Mouse (Mus musculus) cerebellum, adult 2 months (tissue): ENCODE results near the gene Pip4k2b. TPM values are rescaled to one million over a fixed set of nuclear protein-coding genes. Genes with fewer than 3 reads are reported as not detected.
A peak's percentile ranks its signal among the peaks of the same experiment; 100 is the strongest.

Source experiments
- DNase-seq, 2 experiments: peaks; one replicate each; pipeline ENCODE4 v3.0.0; 2021
- H3K27ac ChIP-seq: fragments of 200-500 bp; 2 replicates; pipeline ENCODE4 v1.5.1; 2012; ENCODE audit warnings: low read length, control low read depth, inconsistent platforms; ENCODE audit not compliant: insufficient read depth
- H3K27me3 ChIP-seq: fragments of 200-500 bp; 2 replicates; pipeline ENCODE4 v1.6.1; 2012; ENCODE audit warnings: inconsistent platforms, mild to moderate bottlenecking, low read length, moderate library complexity; ENCODE audit not compliant: control insufficient read depth, insufficient read depth
- H3K4me1 ChIP-seq: fragments of 200-500 bp; 2 replicates; pipeline ENCODE4 v1.6.1; 2011; ENCODE audit warnings: low read length; ENCODE audit not compliant: control insufficient read depth, insufficient read depth
- H3K4me3 ChIP-seq: fragments of 200-500 bp; replicated peaks from 2 replicates; pipeline ENCODE3; 2011; ENCODE audit warnings: mild to moderate bottlenecking, low read depth, low read length, control low read depth; ENCODE audit not compliant: insufficient read depth
- CTCF ChIP-seq: fragments of 200-500 bp; IDR thresholded peaks from 2 replicates; pipeline ENCODE4 v1.5.1; 2011; ENCODE audit warnings: low read depth, mild to moderate bottlenecking, control low read depth, low read length, moderate library complexity, borderline replicate concordance; ENCODE audit not compliant: insufficient read depth
- POLR2A ChIP-seq: fragments of 200-500 bp; IDR thresholded peaks from 2 replicates; pipeline ENCODE4 v1.6.1; 2011; ENCODE audit warnings: low read length, control low read depth, borderline replicate concordance; ENCODE audit not compliant: insufficient read depth
- WGBS: fragments of 180-500 bp; shearing (Covaris S2); methylation state at CpG from one replicate; pipeline ENCODE4 v1.1.7; 2018; 5-methylcytosine and 5-hydroxymethylcytosine counted together
- polyA plus RNA-seq: library from polyadenylated mRNA; depleted of rRNA; stranded (reverse); fragments of >200 nt; gene quantifications from 2 replicates; pipeline ENCODE4 v1.2.3, GENCODE M21; 2012

Pip4k2b gene
- polyA plus RNA-seq, 1 experiment = 49.5 TPM

DNA sequence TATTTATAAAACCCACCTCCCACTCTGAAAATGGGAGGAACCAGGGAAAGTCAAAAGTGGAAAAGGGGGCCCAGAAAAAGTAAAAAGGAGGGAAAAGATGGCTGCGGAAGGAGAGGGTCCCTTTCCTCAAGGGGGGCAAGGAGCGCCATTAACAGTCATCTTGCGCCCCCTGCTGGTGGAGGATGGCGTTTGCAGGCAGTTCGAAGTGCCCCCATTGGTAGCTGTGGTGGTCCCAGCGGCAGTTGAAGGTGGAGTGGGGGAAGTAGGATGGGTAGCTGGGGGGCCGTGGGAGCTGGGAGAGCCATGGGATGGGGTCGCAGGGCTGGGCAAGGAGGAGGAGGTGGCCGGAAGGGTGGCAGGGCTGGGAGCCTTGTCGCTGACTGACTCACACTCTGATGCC lies 54.6 kb downstream of the Pip4k2b start:
- no peak overlapping the region for H3K27ac ChIP-seq
- DNase-seq = peak in 1 of 2 experiments; percentile 67
- TF ChIP-seq CTCF (peak; percentile 92), POLR2A (no peak)
- no peaks in the 10 kb centered on the region for H3K27me3 ChIP-seq
- no peak overlapping the region for H3K4me3 ChIP-seq
- peaks cover 15% of the 10 kb centered on the region for H3K4me1 ChIP-seq
- WGBS = 20% methylated on average over 10 of the region's 10 CpGs

DNA sequence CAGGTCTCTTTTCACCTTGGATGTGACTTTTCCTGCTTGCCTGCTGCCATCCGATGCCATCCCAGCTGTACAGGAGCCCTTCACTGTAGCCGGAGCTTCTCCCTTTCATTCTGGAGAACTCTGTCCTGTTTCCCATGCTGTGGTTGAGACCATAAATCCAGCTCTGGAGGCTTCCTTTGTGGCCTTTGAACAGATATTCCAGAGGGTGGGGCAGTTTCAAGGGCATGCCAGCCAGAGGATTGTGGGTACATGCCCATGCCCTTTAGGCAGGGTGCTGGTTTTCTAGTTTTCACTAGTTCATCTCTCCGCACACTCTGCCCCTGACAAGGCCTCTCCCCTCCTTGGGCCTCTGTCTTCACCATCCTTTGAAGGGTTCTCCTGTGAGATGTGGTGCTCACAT lies 57.4 kb downstream of the Pip4k2b start:
- no peak overlapping the region for H3K4me3 ChIP-seq
- H3K27ac ChIP-seq = no peak overlapping the region
- TF ChIP-seq CTCF (no peak), POLR2A (no peak)
- no peaks in the 10 kb centered on the region for H3K27me3 ChIP-seq
- 80% methylated on average over 3 of the region's 3 CpGs for WGBS
- DNase-seq = no peak
- H3K4me1 ChIP-seq = peaks cover 16% of the 10 kb centered on the region

DNA sequence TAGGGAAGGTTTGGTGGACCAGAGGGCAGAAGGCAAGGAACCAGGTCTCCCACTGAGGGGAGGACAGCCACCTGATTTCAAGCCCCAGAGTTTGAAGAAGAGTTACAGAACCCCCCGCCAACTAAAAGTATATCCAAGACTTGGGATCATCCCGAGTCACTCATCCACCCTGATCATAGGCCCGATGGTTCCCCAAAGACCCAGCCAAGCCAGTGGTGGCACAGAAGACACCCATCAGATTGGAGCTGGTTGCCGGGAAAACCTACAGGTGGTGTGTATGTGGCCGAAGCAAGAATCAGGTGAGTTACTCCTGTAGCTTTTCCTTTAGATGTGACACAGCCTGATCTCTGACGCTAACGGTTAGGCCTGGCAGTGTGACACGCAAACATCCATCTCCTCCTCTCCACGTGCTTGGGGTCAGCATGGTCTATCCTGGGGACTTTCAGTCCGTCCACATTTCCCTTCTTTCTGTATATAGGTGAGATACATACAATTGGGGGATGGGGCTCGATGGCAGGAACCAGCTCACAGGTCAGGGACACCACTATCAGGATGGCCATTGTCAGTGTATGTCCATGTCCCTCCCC lies 58.1 kb downstream of the Pip4k2b start:
- Histone ChIP-seq H3K27me3 (no peaks in the 10 kb centered on the region), H3K4me3 (peak overlapping the region; percentile 75), H3K4me1 (peaks cover 16% of the 10 kb centered on the region), H3K27ac (0 out of 2 replicates have a peak overlapping the region, but pooled peaks have one; percentile 3)
- 58% methylated on average over 11 of the region's 11 CpGs for WGBS
- TF ChIP-seq CTCF (no peak), POLR2A (no peak)
- peak; percentile 40 to 44 for DNase-seq

DNA sequence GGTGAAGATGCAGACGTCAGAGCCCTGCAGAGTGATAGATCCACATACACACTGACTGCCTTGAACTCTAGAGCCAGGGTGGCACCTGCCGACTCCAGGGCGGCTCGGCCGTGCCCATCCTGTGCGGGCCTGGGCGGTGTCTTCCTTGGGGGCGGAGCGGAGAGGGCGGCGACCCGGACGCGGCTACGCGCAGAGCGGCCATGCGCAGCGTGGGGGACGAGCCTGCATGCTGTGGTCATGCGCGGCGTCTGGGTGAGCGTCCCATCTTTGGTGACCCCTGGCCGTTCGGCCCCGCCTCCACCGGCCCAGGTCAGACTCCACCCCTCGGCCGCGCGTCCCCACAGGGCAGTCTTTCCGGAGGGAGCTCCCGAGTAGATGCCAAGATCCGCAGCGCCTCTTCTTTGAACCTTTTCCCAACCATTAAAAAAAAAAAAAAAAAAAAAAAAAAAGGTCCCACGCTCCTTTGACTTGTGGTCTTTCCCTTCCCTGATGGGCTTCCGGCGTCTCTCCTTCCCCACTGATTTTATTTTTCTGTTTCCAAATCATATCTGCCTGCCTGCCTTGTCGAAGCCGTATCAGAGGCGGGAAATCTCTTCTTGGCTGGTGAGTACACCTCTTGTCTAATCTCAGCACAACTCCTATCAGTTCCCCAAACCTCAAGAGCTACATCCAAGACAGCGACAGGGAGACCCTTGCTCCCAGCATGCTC lies 58.7 kb downstream of the Pip4k2b start, which contains the start of gene Cisd3:
Gene Cisd3 (plus strand): TSS at position 214 of the 709 bp plus-strand sequence.
- Histone ChIP-seq H3K27ac (peak within 1 kb of the TSS; percentile 50; the same call in 1 of the 2 replicates), H3K4me1 (peaks cover 16% of the 10 kb centered on the region), H3K4me3 (peak within 1 kb of the TSS; percentile 75), H3K27me3 (no peaks in the 10 kb centered on the region)
- no peak for TF ChIP-seq CTCF
- peak; percentile 66; the same call in 1 of the 2 replicates for TF ChIP-seq POLR2A
- peak; percentile 94 to 96 for DNase-seq
- WGBS = under 1% methylated on average over 43 of the region's 43 CpGs

GRCm38 (mm10) chr11:97684766-97685165 lies 59.7 kb downstream of the Pip4k2b start:
- H3K4me1 ChIP-seq = peaks cover 16% of the 10 kb centered on the region
- 23% methylated on average over 7 of the region's 7 CpGs for WGBS
- H3K27ac ChIP-seq = peak overlapping the region; percentile 50; the same call in 1 of the 2 replicates
- TF ChIP-seq POLR2A (no peak), CTCF (no peak)
- peak in 1 of 2 experiments; percentile 41 for DNase-seq
- no peaks in the 10 kb centered on the region for H3K27me3 ChIP-seq
- no peak overlapping the region for H3K4me3 ChIP-seq

- Histone ChIP-seq H3K4me1 (peaks cover 16% of the 10 kb centered on the region), H3K4me3 (no peak overlapping the region), H3K27me3 (no peaks in the 10 kb centered on the region), H3K27ac (peak overlapping the region; percentile 50; the same call in 1 of the 2 replicates)
- 89% methylated on average over 6 of the region's 6 CpGs for WGBS
- DNase-seq = no peak
- TF ChIP-seq POLR2A (no peak), CTCF (no peak)
These were observed 60.3 kb downstream of the Pip4k2b start for GRCm38 (mm10) chr11:97684063-97684680.

DNA sequence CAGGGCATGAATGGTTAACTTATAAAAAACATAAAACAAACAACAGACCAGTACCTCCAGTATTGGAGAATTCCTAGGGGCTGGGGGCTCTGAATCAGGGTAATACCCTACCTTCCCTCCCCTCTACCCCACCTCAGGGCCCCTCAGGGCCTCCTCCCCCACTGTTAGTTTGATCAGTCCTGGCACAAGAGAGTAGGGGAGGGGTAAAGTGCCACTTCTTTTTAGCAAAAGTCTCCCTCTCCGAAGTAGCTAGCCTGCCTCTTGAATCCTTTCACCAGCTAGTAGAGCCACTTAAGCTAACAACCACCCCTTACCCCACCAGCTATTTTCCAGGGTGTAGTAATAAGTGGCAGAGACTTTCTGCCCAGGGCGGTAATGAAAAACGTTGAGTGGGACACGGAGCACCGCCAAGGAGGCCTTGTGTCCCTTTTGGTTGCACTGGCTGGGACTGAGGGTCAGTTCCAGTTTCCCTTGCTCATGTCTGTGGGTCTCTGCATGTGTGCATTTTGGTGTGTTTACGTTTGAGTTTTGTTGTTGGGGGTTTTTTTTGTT lies 61.9 kb downstream of the Pip4k2b start:
- no peaks in the 10 kb centered on the region for H3K27me3 ChIP-seq
- H3K27ac ChIP-seq = no peak overlapping the region
- no peak overlapping the region for H3K4me3 ChIP-seq
- DNase-seq = no peak
- peaks cover 16% of the 10 kb centered on the region for H3K4me1 ChIP-seq
- WGBS = 71% methylated on average over 6 of the region's 6 CpGs
- TF ChIP-seq CTCF = no peak
- TF ChIP-seq POLR2A = no peak
